Mouse (Mus musculus) heart, embryonic 16.5 days (tissue): ENCODE measurements around the gene Vps50. TPM values are rescaled to one million over a fixed set of nuclear protein-coding genes. Genes with fewer than 3 reads are reported as not detected.
"Not testable (repeated sequence)": the region's sequence is repeated elsewhere in the genome, so short reads cannot be mapped to it uniquely, and the experiment has no call there.

Source experiments
- ATAC-seq: fragments of 200-750 bp; cut with Nextera tagmentation; replicated peaks from 2 replicates; pipeline ENCODE4 v1.8.0; 2017; ENCODE audit warnings: moderate number of reproducible peaks; ENCODE audit not compliant: insufficient read depth, low FRiP score; ENCODE audit errors: extremely low read depth
- H3K27ac ChIP-seq: fragments of 300-500 bp; sonication (generic); 2 replicates; pipeline ENCODE4 v1.5.1; 2014; ENCODE audit warnings: mild to moderate bottlenecking, low read length, control low read depth, moderate library complexity
- H3K27me3 ChIP-seq: fragments of 300-500 bp; sonication (generic); 2 replicates; pipeline ENCODE4 v1.6.1; 2014; ENCODE audit warnings: low read length, mixed read lengths; ENCODE audit not compliant: control insufficient read depth, insufficient read depth
- H3K36me3 ChIP-seq: fragments of 300-500 bp; sonication (generic); 2 replicates; pipeline ENCODE4 v1.6.1; 2014; ENCODE audit not compliant: control insufficient read depth, insufficient read depth
- H3K4me1 ChIP-seq: fragments of 300-500 bp; sonication (generic); 2 replicates; pipeline ENCODE4 v1.6.1; 2014; ENCODE audit warnings: low read length, mixed read lengths; ENCODE audit not compliant: control insufficient read depth, insufficient read depth
- H3K4me2 ChIP-seq: fragments of 300-500 bp; sonication (generic); 2 replicates; pipeline ENCODE4 v1.6.1; 2014; ENCODE audit warnings: low read depth, mild to moderate bottlenecking, control low read depth, low read length
- H3K4me3 ChIP-seq: fragments of 300-500 bp; sonication (generic); 2 replicates; pipeline ENCODE4 v1.5.1; 2014; ENCODE audit warnings: mild to moderate bottlenecking, control low read depth, low read length
- H3K9ac ChIP-seq: fragments of 300-500 bp; sonication (generic); 2 replicates; pipeline ENCODE4 v1.6.1; 2014; ENCODE audit warnings: low read length, control low read depth
- H3K9me3 ChIP-seq: fragments of 300-500 bp; sonication (generic); replicated peaks from 2 replicates; pipeline ENCODE4 v1.6.1; 2016; ENCODE audit warnings: low read length; ENCODE audit not compliant: control insufficient read depth
- WGBS: fragments of 180-500 bp; shearing (Covaris S2); extraction: QIAGEN DNeasy Blood & Tissue Kit; methylation state at CpG from one replicate; pipeline ENCODE4 v1.1.7; 2014; 5-methylcytosine and 5-hydroxymethylcytosine counted together
- polyA plus RNA-seq: library from polyadenylated mRNA; unstranded; fragments of >200 nt; fragmentation: Nextera tagmentation; extraction: Ambion mirVana; gene quantifications from 2 replicates; pipeline ENCODE4 v1.2.1, GENCODE M21; 2015

The Vps50 gene
- polyA plus RNA-seq, 1 experiment from 2014 or later = 18.5 TPM

GRCm38 (mm10) chr6:3567071-3567610 lies 69.0 kb downstream of the Vps50 start:
- Histone ChIP-seq H3K9me3 (no peaks in the 10 kb centered on the region), H3K4me2 (no peak overlapping the region), H3K4me3 (no peak overlapping the region), H3K4me1 (no peaks in the 10 kb centered on the region), H3K36me3 (peaks cover 9% of the 10 kb centered on the region), H3K9ac (no peak overlapping the region), H3K27ac (no peak overlapping the region), H3K27me3 (no peaks in the 10 kb centered on the region)
- 89% methylated on average over 7 of the region's 7 CpGs for WGBS
- no peak for ATAC-seq

- Histone ChIP-seq H3K9me3 (no peaks in the 10 kb centered on the region), H3K4me3 (no peak overlapping the region), H3K27ac (no peak overlapping the region), H3K4me2 (no peak overlapping the region), H3K36me3 (peaks cover 9% of the 10 kb centered on the region), H3K9ac (no peak overlapping the region), H3K27me3 (no peaks in the 10 kb centered on the region), H3K4me1 (no peaks in the 10 kb centered on the region)
- WGBS = 30% methylated on average over 2 of the region's 2 CpGs
- ATAC-seq = no peak
Observed at GRCm38 (mm10) chr6:3572221-3572815, 74.1 kb downstream of the Vps50 start.

GRCm38 (mm10) chr6:3573787-3574186 lies 75.6 kb downstream of the Vps50 start:
- WGBS = 91% methylated on average over 8 of the region's 8 CpGs
- Histone ChIP-seq H3K27ac (no peak overlapping the region), H3K36me3 (peaks cover 7% of the 10 kb centered on the region), H3K4me2 (no peak overlapping the region), H3K9ac (no peak overlapping the region), H3K4me1 (no peaks in the 10 kb centered on the region), H3K27me3 (no peaks in the 10 kb centered on the region), H3K4me3 (no peak overlapping the region), H3K9me3 (no peaks in the 10 kb centered on the region)
- no peak for ATAC-seq

DNA sequence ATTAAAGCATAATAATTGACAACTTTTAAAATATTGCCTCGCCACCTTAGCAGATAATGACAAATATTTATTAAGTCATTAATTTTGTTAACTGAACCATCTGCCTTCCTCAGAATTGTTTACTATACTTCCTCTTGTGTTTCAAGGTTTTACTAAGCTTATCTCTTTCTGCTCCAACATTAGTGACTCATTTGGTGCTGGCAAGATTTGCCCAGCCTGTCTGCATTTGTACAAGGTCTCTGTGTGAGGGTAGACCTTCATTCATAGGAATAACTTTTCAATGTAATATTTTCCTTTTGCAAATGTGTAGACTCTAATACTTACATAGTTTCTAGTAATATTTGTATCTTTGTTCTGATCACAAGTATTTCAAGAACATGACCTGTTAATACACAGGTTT lies 87.2 kb downstream of the Vps50 start:
- Histone ChIP-seq H3K36me3 (no peaks in the 10 kb centered on the region), H3K9ac (no peak overlapping the region), H3K4me3 (no peak overlapping the region), H3K27ac (no peak overlapping the region), H3K9me3 (no peaks in the 10 kb centered on the region), H3K4me2 (no peak overlapping the region), H3K4me1 (no peaks in the 10 kb centered on the region), H3K27me3 (no peaks in the 10 kb centered on the region)
- 82% methylated on average over 1 of the region's 1 CpGs for WGBS
- no peak for ATAC-seq

- Histone ChIP-seq H3K4me1 (no peaks in the 10 kb centered on the region), H3K9me3 (no peaks in the 10 kb centered on the region), H3K4me3 (no peak overlapping the region), H3K4me2 (no peak overlapping the region), H3K36me3 (peaks cover 7% of the 10 kb centered on the region; the same call in 1 of the 2 replicates), H3K9ac (no peak overlapping the region), H3K27me3 (no peaks in the 10 kb centered on the region), H3K27ac (no peak overlapping the region)
- ATAC-seq = no peak
- 55% methylated on average over 3 of the region's 3 CpGs for WGBS
Observed at GRCm38 (mm10) chr6:3590289-3590904, 92.2 kb downstream of the Vps50 start.

DNA sequence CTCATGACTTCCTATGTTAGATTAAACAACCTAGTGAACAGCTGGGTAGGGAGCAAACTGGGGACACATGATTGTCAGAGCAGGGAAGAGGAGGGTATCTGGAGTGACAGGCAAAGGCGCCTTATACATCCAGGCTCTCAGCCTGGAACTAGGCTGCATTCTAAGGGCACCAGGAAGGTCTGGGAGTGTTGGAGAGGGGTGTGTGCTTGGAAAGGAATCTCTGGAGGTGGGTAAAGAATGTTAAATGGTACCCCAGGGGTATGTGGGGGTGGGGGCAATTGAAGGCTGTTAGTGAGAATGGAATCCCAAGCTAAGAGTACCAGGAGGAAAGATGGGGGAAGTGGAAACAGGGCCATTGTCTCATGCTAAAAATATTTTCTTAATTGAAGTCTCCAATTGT lies 96.1 kb downstream of the Vps50 start:
- Histone ChIP-seq H3K9ac (no peak overlapping the region), H3K36me3 (peaks cover 13% of the 10 kb centered on the region), H3K9me3 (no peaks in the 10 kb centered on the region), H3K4me2 (no peak overlapping the region), H3K27ac (no peak overlapping the region), H3K27me3 (no peaks in the 10 kb centered on the region), H3K4me3 (no peak overlapping the region), H3K4me1 (no peaks in the 10 kb centered on the region)
- WGBS = 64% methylated on average over 1 of the region's 1 CpGs
- no peak for ATAC-seq

GRCm38 (mm10) chr6:3612827-3613226 lies 114.6 kb downstream of the Vps50 start:
- 85% methylated on average over 2 of the region's 2 CpGs for WGBS
- Histone ChIP-seq H3K4me1 (no peaks in the 10 kb centered on the region), H3K36me3 (no peaks in the 10 kb centered on the region), H3K9me3 (no peaks in the 10 kb centered on the region), H3K27me3 (no peaks in the 10 kb centered on the region), H3K9ac (no peak overlapping the region), H3K4me2 (no peak overlapping the region), H3K4me3 (no peak overlapping the region), H3K27ac (no peak overlapping the region)
- ATAC-seq = no peak

DNA sequence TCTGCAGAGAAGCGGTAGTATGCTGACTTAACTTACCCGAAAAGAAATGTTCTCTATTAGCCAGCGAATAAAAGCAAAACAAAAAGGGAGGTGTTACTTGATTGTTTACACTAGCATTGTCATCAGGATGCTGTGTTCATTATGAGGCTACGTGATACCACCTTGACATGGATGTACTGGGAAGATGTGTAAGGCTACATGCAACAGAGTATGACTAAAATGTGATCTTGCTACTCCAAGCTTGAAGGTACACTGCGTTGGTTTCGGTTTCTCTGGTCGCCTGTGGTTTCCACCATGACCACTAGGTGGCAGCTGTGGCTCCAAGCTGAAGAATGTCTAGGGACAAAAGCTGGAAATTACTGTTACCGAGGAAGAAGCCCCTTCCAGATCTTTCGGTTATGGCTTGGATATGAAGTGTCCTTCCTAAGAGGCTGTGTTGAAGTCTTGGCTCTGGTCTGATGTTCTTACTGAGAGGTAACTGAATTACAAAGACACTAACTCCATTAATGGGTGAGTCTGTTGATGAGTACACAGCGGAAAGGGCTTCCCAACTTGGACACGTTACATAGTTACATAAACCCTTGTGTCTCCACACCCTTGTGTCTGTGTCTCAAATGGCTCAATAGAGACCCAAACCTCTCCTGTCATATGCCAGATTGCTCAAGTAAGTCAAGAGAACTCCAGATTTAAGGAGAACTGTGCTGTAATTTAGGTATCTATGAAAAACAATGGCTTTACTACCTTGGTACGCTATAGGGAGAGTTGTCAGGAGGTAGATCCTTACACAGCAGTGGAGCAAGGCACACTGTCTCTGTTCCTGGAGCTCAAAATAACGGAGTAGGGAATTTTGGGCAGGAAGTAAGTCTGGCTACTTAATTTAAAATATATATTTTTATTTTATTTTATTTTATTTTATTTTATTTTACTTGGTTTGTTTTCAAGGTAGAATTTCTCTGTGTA lies 122.5 kb downstream of the Vps50 start:
- not testable (repeated sequence) for H3K27me3 ChIP-seq, H3K9me3 ChIP-seq, H3K4me1 ChIP-seq, H3K36me3 ChIP-seq, H3K9ac ChIP-seq, H3K27ac ChIP-seq
- ATAC-seq = peak; percentile 49
- Histone ChIP-seq H3K4me3 (peak overlapping the region; percentile 38), H3K4me2 (peak overlapping the region; percentile 61)
- WGBS = 54% methylated on average over 11 of the region's 13 CpGs
